Mouse (Mus musculus) spleen, adult 2 months (tissue): ENCODE results near the gene Zkscan3.

Experiments used
- CTCF ChIP-seq: fragments of 200-500 bp; IDR thresholded peaks from 2 replicates; pipeline ENCODE4 v1.5.1; 2011; ENCODE audit warnings: mild to moderate bottlenecking, inconsistent platforms; ENCODE audit not compliant: insufficient read depth, insufficient read length, insufficient replicate concordance; ENCODE audit errors: extremely low read depth
- POLR2A ChIP-seq: fragments of 200-500 bp; IDR thresholded peaks from 2 replicates; pipeline ENCODE4 v1.6.1; 2011; ENCODE audit warnings: low read depth, low read length, inconsistent platforms

- TF ChIP-seq CTCF (no peak), POLR2A (no peak)
These were observed 44.2 kb upstream of the Zkscan3 start for GRCm38 (mm10) chr13:21446796-21447195.
